Mouse (Mus musculus) B cell, adult (primary cell): ENCODE measurements around the gene Gtpbp2. TPM values are rescaled to one million over a fixed set of nuclear protein-coding genes. Genes with fewer than 3 reads are reported as not detected.

ENCODE experiments used
- total RNA-seq: library from RNA; stranded (reverse); gene quantifications from 4 replicates; pipeline ENCODE4 v1.2.4, GENCODE M21; 2023; ENCODE audit not compliant: inconsistent age

Gene Gtpbp2
- total RNA-seq, result 235 to 259 TPM (median 246 TPM) in 4 replicates

GRCm38 (mm10) chr17:46160686-46161085, at the start of gene Gtpbp2:
Gene Gtpbp2 (plus strand): TSS chr17:46161032.

DNA sequence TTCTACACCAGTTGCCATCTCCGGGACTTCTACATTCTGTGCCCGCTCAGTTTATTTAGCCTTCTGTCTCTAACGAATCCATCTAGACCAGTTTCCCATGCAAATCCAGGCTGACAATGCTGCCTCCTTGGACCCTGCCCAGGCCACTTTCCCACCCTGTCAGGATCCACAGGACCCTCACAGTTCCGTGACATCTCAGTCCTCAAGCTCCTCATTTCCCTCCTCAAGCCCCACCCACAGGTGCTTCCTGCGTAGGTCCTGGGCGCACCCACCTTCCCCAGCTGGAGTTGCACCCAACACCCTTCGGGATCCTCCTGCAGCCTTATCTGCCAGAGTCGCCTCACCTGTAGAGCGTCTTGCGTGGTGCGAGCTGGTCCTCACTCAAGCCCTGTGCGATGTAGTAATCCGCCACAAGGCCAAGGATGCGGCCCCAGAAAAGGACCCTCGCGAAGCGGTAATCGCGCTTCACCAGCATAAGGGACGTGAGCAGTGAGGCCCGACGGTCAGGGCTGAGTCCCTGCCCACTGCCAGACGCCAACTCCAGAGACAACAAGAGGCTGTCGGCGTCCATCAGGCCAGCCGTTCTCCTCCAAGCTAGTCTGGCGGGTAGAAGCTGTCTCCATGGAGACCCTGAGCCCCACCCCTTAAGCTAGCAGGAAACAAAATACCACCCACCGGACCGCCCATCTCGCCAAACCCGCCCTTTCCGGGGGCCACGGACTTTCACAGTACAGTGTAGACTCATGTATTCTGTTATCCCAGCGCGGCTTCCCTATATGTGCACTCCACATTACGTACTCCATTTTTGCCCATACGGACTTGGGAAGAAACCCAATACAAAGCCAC, 17.0 kb upstream of the Gtpbp2 start, which contains the start of gene Rsph9:
Gene Rsph9 (minus strand): TSS at position 639 of the 846 bp plus-strand sequence.

DNA sequence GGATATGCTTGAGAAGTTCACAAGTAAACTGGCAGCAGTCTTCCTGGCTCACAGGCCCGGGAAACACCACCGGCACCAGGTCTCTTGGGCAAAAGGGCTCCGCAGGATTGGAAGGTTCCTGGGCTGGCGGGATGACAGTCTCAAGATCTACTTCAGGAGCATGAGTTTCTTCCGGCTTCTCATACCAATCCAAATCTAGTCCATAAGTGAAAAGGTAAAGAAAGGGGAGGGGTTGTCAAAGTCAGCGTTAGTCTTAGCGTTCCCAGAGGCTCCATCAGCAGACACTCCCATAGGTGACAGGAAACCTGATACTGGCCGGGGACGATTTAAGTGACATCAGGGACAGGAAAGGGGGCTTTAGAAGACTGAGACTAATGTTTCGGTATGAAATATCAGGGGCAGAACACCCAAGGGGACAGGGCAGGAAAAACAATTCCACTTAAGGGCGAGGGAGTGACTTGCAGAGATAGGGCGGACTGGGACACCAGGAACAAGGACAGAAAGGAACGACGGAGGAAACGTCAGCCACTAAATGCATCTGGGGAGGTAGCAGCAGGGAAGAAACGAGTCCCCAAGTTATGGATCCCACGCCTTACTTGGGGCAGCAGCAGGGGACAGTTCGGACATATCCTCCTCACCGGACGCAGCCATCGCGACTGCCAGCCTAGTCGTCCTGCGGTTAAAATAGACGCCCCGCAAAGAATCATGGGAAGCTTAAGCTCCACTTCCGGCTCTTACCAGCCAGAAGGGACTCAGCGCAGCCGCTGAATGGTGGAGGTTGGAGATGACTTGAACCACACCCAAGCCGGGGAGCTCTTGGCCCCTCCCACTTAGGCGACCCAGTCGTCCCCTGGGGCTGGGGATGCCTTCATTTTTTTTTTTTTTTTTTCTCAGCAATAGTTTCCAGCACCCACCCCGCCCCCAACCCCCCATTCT, 7.7 kb upstream of the Gtpbp2 start, which contains the start of gene Mad2l1bp:
Gene Mad2l1bp (minus strand): TSS at position 707 of the 936 bp plus-strand sequence.

DNA sequence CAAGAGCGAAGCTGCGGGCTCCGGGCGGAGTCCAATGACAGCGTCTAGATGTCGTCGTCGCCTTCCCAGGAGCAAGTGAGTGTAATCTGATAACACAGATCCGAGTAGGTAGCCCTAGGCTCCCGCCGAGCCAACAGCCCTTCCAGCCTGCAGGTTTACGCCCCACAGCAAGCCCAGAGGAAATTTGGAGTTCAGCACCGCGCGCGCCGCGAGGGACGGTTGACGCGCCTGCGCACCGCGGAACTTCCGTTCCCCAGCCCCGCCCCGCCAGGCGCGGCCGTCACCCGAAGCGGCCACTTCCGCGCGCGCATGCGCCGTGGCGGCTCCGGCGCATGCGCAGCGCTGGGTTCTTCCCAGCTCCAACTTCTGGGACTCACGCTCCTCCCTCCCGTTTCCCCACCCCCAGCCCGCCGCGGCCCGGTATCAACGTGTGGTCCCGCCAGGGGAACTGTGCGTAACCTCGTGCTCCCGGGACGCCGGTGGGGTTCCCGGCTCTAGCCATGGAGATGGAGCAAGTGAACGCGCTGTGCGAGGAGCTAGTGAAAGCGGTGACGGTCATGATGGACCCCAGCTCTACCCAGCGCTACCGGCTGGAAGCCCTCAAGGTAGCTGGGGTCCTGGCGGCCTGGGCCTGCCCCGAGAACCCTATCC, 41.7 kb downstream of the Gtpbp2 start, which contains the start of the genes Polh and Xpo5:
Gene Polh (minus strand): TSS at position 225 of the 651 bp plus-strand sequence.
Gene Xpo5 (plus strand): TSS at position 362 of the 651 bp plus-strand sequence.

Other genes with a start within 250 kb of the Gtpbp2 start
- 7.6 to 11.4 TPM (median 9.0 TPM) in 4 replicates for gene Vegfa, start 128.7 kb upstream of the Gtpbp2 start, total RNA-seq
- gene Mrps18a, start 50.0 kb upstream of the Gtpbp2 start, total RNA-seq, result 47.3 to 60.2 TPM (median 53.7 TPM) in 4 replicates
- gene Rsph9, start 16.8 kb upstream of the Gtpbp2 start, total RNA-seq, result 0.75 to 1.00 TPM in 2 of 4 replicates, not detected in the others
- gene Mad2l1bp, start 7.5 kb upstream of the Gtpbp2 start, total RNA-seq, result 15.6 to 22.9 TPM (median 21.3 TPM) in 4 replicates
- 13.6 to 16.2 TPM (median 15.4 TPM) in 4 replicates for gene Polh, start 41.6 kb downstream of the Gtpbp2 start, total RNA-seq
- gene Xpo5, start 41.8 kb downstream of the Gtpbp2 start, total RNA-seq, result 38.1 to 43.0 TPM (median 40.4 TPM) in 4 replicates
- gene Polr1c, start 87.0 kb downstream of the Gtpbp2 start, total RNA-seq, result 52.1 to 58.8 TPM (median 57.5 TPM) in 4 replicates
- gene Yipf3, start 87.0 kb downstream of the Gtpbp2 start, total RNA-seq, result 71.3 to 86.5 TPM (median 83.7 TPM) in 4 replicates
- 2.4 to 3.2 TPM (median 3.1 TPM) in 4 replicates for gene Lrrc73, start 92.5 kb downstream of the Gtpbp2 start, total RNA-seq
- gene Tjap1, start 122.0 kb downstream of the Gtpbp2 start, total RNA-seq, result 60.9 to 70.2 TPM (median 65.6 TPM) in 4 replicates
- gene Dlk2, start 136.4 kb downstream of the Gtpbp2 start, total RNA-seq, result not detected in 4 replicates
- 13.3 to 15.3 TPM (median 14.8 TPM) in 4 replicates for gene Abcc10, start 167.3 kb downstream of the Gtpbp2 start, total RNA-seq
- gene Zfp318, start 222.7 kb downstream of the Gtpbp2 start, total RNA-seq, result 257 to 298 TPM (median 276 TPM) in 4 replicates